Mouse (Mus musculus) gastrocnemius, adult 8-10 months (tissue): ENCODE results near the gene Stim1. TPM values are rescaled to one million over a fixed set of nuclear protein-coding genes. Genes with fewer than 3 reads are reported as not detected.
"Not testable (repeated sequence)": the region's sequence is repeated elsewhere in the genome, so short reads cannot be mapped to it uniquely, and the experiment has no call there.

Experiments
- DNase-seq, 2 experiments: peaks; one replicate each; pipeline ENCODE4 v3.0.0; 2022; ENCODE audit warnings: low spot score in 2 of 2
- total RNA-seq, 4 experiments: library from RNA; stranded (reverse); gene quantifications; 2 replicates each; pipeline ENCODE4 v1.2.4; 2022

The Stim1 gene
- total RNA-seq, 4 experiments from 2014 or later = 159 to 172 (median 166) TPM

DNA sequence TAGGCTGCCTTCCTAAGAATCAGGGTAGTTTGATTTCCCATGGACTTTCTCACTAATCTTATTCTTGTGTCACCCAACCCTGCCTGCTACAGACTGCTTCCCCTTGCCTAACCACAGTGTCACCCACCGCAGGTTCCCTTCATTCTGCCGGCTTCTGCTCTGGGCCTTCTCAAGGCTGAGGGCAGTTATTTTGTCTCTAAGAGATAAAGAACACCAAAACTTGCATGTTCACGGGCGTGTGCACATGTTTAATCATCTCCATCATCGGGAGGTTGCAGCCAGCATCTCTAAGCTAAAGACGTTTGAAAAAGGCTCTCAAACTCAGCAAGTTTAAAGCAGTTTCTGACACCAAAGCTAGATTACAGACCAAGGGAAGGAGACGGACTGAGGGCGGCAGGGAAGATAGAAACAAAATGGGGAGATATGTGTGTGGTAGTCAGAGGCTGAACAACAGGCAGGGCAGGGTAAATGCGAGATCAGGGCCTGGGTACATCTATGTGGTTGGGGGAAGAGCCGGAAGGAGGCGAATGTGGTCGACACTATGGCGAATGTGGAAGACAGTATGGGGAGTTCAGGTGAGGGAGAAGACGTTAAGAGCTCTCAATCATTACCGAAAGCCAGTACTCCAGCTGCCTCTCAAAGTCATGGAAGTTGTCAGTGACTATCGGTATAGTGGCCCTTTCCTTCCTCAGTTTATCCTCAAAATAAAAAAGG lies 18.8 kb upstream of the Stim1 start:
- no peak for DNase-seq

DNA sequence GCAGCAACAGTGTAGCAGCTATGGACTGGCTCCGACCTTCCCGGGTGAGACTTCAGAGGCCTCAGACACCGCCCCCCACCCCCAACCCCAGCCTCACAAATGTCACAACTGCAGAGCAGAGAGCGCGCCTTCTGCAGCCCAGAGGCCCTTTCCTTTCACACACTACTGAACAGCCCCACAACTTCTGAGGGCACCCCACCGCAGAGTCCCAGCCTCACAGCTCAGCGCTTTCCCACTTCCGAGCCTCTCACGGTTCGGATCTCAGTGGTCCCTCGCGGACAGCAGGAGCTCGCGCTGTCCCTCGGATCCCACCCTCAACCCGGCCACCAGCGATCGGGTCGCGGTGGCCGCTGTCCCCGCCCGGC lies 18.1 kb upstream of the Stim1 start:
- no peak for DNase-seq

DNA sequence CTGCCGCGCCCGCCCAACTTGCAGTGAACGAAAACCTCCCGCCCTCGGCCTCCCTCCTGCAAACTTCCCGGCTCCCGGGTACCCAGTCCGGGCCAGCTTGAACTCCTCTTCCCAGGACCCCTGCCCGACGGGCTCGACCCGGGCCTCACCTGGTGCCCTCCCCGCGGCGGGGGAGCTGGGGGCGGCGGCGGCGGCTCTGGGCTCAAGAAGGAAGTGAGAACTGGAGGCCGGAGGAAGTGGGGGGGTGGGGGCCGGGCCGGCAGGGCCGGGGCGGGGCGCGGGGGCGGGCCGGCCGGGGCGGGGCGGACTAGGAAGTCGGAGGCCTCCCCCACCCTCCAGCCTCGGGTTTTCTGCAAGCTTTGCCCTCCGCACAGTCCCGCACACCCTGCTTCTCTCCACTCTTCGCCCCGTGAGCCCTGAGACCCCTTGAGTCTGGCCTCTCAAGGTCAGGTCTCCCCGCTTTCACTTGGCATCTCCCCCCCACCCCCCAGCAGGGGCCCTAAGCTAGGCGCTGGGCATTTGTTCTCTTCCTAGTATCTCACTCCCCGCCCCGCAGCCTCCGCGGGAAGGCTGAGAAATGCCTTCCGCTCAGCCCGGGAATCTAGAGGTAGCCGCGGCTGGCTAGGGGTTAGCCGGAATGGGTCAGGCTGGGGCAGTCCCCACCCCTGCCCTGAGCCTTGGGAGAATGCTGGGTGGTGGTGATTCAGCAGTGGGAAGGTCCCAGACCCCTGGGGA lies 17.5 kb upstream of the Stim1 start:
- peak; percentile 52 to 66 for DNase-seq

GRCm38 (mm10) chr7:102250631-102251214 lies 16.9 kb upstream of the Stim1 start:
- DNase-seq = peak; percentile 89 to 92

DNA sequence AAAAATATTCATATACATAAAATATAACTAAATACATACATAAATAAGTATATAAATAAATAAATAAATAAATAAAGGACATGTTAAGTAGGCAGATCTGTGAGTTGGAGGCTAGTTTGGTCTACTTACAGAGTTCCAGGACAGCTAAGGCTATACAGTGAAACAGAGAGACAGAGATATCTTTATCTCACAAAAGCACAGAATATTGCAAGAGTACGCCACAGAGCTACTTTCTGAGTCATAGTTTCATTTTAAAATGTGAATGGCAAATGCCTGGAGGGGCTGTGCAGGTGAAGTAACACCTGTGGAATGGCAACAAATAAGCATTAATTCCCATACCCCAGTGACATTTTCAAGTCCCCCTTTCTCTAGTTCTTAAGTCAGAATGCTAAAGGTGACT lies 14.0 kb upstream of the Stim1 start:
- no peak for DNase-seq

DNA sequence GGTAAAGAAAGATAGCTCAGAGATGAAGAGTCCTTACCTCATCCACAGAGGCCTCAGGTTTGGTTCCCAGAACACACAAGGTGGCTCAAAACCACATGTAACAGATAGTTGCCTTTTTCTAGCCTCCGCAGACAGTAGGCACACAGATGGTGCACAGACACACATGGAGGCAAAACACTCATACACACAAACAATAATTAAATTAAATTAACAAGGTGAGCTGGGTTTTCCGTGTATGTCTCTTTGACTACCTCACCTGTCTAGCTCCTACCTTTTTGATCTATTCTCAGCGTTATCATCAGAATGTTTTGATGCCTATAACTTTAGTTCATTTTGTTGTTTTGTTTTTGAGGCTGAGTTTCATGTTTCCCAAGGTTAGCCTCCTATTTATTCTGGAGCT lies 11.7 kb upstream of the Stim1 start, which contains the start of gene Rhog:
Gene Rhog, minus strand, starts transcription at position 101 of the 400 bp plus-strand sequence.
- DNase-seq = no peak

- DNase-seq = no peak
Measured at GRCm38 (mm10) chr7:102256636-102257035, 11.0 kb upstream of the Stim1 start.

- peak; percentile 76 to 80 for DNase-seq
Measured at GRCm38 (mm10) chr7:102258189-102258588, 9.4 kb upstream of the Stim1 start.

DNA sequence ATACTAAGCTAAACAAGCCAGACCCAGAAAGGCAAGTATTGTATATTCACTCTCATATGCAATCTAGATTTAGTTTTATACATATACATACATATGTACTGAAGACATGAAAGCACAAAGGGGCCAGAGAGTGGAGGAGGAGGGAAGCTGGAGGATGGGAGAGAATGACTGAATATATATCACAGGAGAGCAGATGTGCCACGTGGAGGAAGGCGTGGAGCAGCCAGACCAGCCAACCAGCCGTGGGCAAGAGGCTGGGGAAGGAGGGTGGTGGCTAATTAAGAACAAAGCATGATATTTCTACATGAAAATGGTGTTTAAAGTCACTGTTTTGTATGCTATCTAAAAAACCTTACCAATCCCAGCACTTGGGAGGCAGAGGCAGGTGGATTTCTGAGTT lies 8.9 kb upstream of the Stim1 start:
- no peak for DNase-seq

GRCm38 (mm10) chr7:102259716-102260479 lies 7.7 kb upstream of the Stim1 start:
- no peak for DNase-seq

DNA sequence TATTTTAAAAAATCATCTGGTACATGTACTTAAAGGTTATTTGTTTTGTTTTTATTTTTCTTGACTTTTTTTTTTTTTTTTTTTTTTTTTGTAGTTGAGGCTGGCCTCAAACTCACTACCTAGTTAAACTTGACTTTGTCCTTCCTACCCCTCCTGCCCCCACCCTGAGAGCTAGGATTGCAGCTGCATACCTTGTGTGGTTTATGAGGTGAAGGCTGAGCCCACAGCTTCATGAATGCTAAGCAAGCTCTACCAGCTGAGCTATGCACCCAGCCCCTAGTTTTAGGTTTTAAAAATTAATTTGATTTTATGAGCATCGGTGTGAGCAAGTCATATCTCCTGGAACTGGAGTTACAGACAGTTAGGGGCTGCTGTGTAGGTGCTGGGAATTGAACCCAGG lies 7.1 kb upstream of the Stim1 start:
- no peak for DNase-seq

- no peak for DNase-seq
Measured at GRCm38 (mm10) chr7:102263020-102263419, 4.6 kb upstream of the Stim1 start.

- not testable (repeated sequence) for DNase-seq
Measured at GRCm38 (mm10) chr7:102266021-102266400, 1.6 kb upstream of the Stim1 start.

- peak in 1 of 2 experiments; percentile 15 for DNase-seq
Measured at GRCm38 (mm10) chr7:102266401-102267042, 1.1 kb upstream of the Stim1 start.

DNA sequence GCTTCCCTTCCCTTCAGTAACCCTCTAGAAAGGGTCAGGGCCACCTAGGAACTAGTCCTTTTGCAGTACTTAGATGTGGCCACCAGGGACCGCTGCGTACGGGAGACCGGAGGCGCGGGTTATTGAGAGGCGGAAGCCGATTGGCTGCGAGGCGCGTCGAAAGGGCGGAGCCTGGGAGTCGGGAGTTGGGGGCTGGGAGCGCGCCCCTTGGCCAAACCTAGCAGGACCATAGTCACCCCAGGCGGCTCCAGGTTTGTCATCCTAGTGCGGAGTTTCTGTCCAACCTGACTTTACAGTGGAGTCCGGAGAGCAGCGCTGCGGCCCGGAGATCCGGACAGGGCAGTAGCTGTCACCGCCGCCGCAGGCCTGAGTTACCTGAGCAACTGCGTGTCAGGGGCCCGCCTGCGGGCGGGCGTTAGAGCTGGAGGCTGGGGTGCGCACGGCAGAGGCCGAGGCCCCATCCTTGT lies 460 bp upstream of the Stim1 start:
- DNase-seq = peak; percentile 89 to 91

DNA sequence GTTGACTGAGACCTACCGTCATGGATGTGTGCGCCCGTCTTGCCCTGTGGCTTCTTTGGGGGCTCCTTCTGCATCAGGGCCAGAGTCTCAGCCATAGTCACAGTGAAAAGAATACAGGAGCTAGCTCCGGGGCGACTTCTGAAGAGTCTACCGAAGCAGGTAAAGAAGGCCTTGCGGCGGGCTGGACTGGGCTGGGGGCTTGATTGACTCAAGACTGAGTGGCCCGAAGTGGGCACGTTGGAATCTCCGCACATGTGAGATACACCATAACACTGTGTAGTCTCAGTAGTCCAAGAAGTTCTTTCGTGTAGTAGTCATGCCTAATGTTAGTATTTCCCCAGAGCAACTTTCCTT lies 766 bp downstream of the Stim1 start:
- no peak for DNase-seq

- DNase-seq = peak; percentile 50 to 70
Measured at GRCm38 (mm10) chr7:102272422-102272948, 4.9 kb downstream of the Stim1 start.

GRCm38 (mm10) chr7:102281403-102281802 lies 13.8 kb downstream of the Stim1 start:
- no peak for DNase-seq

GRCm38 (mm10) chr7:102282261-102282660 lies 14.7 kb downstream of the Stim1 start:
- DNase-seq = no peak

DNA sequence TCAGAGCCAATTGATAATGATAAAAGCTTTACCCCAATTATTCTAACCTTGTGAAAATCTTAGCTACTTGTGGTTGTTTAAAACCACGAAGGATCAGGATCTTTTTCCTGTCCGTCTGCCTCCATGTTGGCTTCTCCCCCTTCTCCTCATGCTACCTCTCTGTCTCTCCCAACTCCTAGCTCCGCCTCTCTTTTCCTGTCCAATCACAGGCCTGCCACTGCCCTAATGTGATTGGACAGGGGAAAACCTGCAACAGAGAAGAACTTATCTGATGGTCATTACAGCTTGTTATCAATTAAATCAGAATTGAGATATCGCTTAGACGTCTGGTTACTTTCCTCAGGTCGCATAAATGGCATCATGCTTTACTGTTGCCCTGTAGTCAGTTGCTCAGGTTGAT lies 21.9 kb downstream of the Stim1 start:
- no peak for DNase-seq

DNA sequence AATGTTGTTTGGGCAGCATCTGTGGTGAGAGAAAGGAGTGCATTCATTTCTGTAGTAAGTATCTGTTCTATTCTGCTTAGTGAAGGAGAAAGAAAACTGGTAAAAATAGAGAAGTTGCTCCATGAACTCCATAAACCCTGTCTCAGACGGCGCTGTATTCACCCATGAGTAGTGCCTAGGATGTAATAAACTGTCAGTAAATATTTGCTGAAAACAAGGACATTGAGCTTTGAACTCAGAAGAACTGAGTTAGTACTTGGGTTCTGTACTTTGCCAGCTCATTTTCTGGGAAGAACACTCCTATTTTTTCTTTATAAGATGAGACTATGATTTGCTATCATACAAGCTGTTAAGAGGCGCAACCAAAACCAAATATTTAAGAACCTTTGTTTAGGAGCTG lies 24.6 kb downstream of the Stim1 start:
- DNase-seq = no peak
